Mouse (Mus musculus) gastrocnemius, adult 2 months (tissue): Measurements from ENCODE around the gene Jazf1. TPM values are rescaled to one million over a fixed set of nuclear protein-coding genes. Genes with fewer than 3 reads are reported as not detected.

ENCODE experiments used
- DNase-seq: peaks from one replicate; pipeline ENCODE4 v3.0.0; 2022
- H3K27ac ChIP-seq: fragments of 200-600 bp; 2 replicates; pipeline ENCODE4 v1.8.1; 2022; ENCODE audit warnings: mild to moderate bottlenecking
- H3K4me3 ChIP-seq: fragments of 200-600 bp; 2 replicates; pipeline ENCODE4 v1.8.1; 2022; ENCODE audit warnings: mild to moderate bottlenecking, moderate library complexity
- CTCF ChIP-seq: fragments of 200-600 bp; IDR thresholded peaks from 2 replicates; pipeline ENCODE4 v1.8.1; 2022; ENCODE audit warnings: antibody characterized with exemption, mild to moderate bottlenecking, moderate library complexity
- intact Hi-C: fragments of 180-260 bp; cut with DNase I; formaldehyde crosslinking; loops from one replicate; pipeline ENCODE4 v1.15.1; 2025
- total RNA-seq, 2 experiments: library from RNA; stranded (reverse); gene quantifications; 2 replicates each; pipeline ENCODE4 v1.2.3; 2021

The Jazf1 gene
- total RNA-seq, 2 experiments from 2014 or later: 0.43 to 1.1 TPM

GRCm38 (mm10) chr6:52777034-52777433 lies 291.4 kb downstream of the Jazf1 start:
- no peak for TF ChIP-seq CTCF
- Histone ChIP-seq H3K4me3 (no peak overlapping the region), H3K27ac (no peak overlapping the region)
- DNase-seq: no peak
- intact Hi-C loops: no loop called here

GRCm38 (mm10) chr6:52775956-52776355 lies 292.5 kb downstream of the Jazf1 start:
- no peak overlapping the region for H3K4me3 ChIP-seq
- TF ChIP-seq CTCF: no peak
- DNase-seq: no peak
- H3K27ac ChIP-seq: no peak overlapping the region
- intact Hi-C loops: no loop called here

GRCm38 (mm10) chr6:52775350-52775749 lies 293.1 kb downstream of the Jazf1 start:
- intact Hi-C loops: no loop called here
- no peak for TF ChIP-seq CTCF
- no peak overlapping the region for H3K27ac ChIP-seq

GRCm38 (mm10) chr6:52773132-52773531 lies 295.3 kb downstream of the Jazf1 start:
- Histone ChIP-seq H3K27ac (no peak overlapping the region), H3K4me3 (no peak overlapping the region)
- TF ChIP-seq CTCF: no peak
- intact Hi-C loops: no loop called here
- DNase-seq: no peak

More at GRCm38 (mm10) chr6:52775350-52775749, 293.1 kb downstream of the Jazf1 start:
- no peak overlapping the region for H3K4me3 ChIP-seq
- no peak for DNase-seq

GRCm38 (mm10) chr6:52770789-52771188 lies 297.6 kb downstream of the Jazf1 start:
- TF ChIP-seq CTCF: no peak
- intact Hi-C loops: no loop called here
- Histone ChIP-seq H3K27ac (no peak overlapping the region), H3K4me3 (no peak overlapping the region)
- DNase-seq: no peak

GRCm38 (mm10) chr6:52765206-52765605 lies 303.2 kb downstream of the Jazf1 start:
- no peak for TF ChIP-seq CTCF
- intact Hi-C loops: no loop called here
- no peak overlapping the region for H3K27ac ChIP-seq
- no peak for DNase-seq
- no peak overlapping the region for H3K4me3 ChIP-seq

GRCm38 (mm10) chr6:52752832-52753231 lies 315.6 kb downstream of the Jazf1 start:
- intact Hi-C loops: no loop called here
- Histone ChIP-seq H3K27ac (no peak overlapping the region), H3K4me3 (no peak overlapping the region)
- no peak for TF ChIP-seq CTCF
- no peak for DNase-seq

GRCm38 (mm10) chr6:52734630-52735029 lies 333.8 kb downstream of the Jazf1 start:
- H3K27ac ChIP-seq: no peak overlapping the region
- intact Hi-C loops: no loop called here
- DNase-seq: no peak
- H3K4me3 ChIP-seq: no peak overlapping the region
- no peak for TF ChIP-seq CTCF

- no peak for DNase-seq
- intact Hi-C loops: no loop called here
- H3K27ac ChIP-seq: no peak overlapping the region
These were observed 338.1 kb downstream of the Jazf1 start for GRCm38 (mm10) chr6:52730338-52730737.

GRCm38 (mm10) chr6:52724805-52725439 lies 343.5 kb downstream of the Jazf1 start:
- TF ChIP-seq CTCF: no peak; the same call in 1 of the 2 replicates
- Histone ChIP-seq H3K4me3 (peak overlapping the region; percentile 23; the same call in 1 of the 2 replicates), H3K27ac (peak overlapping the region; percentile 57; the same call in 1 of the 2 replicates)
- intact Hi-C loops: loop anchor here (2.0 to 10.0 kb wide), 6 partner anchors 37 to 466 kb away; no protein-coding TSS in a partner anchor
- peak; percentile 39 for DNase-seq

More at GRCm38 (mm10) chr6:52730338-52730737, 338.1 kb downstream of the Jazf1 start:
- no peak for TF ChIP-seq CTCF
- no peak overlapping the region for H3K4me3 ChIP-seq

Other genes with a start within 250 kb of the Jazf1 start
- gene Creb5, start 218.6 kb upstream of the Jazf1 start, total RNA-seq: 1 to 10 TPM; 4.5 to 6.1 TPM